17 mouse cellular contexts compared by ENCODE assay signal in genomic region chr2:6363922-6364321, GRCm38 (mm10).
"Had no signal": no experiment of that assay in that cellular context is flagged by ENCODE, and none has a peak within 500 bp of the region (broad histone marks: within the 10 kb centered on the region; RNA-seq: fewer than 3 reads in every experiment).

No protein-coding gene starts in this region.

- H3K27ac ChIP-seq: limb, embryonic 15.5 days; macrophage; midbrain, embryonic 13.5 days; neural tube, embryonic 13.5 days had no signal

- H3K36me3 ChIP-seq: kidney, embryonic 15.5 days; limb, embryonic 12.5 days; limb, embryonic 15.5 days; midbrain, embryonic 13.5 days; neural tube, embryonic 13.5 days had no signal

- H3K9ac ChIP-seq: kidney, embryonic 15.5 days; limb, embryonic 12.5 days; limb, embryonic 15.5 days; midbrain, embryonic 13.5 days; neural tube, embryonic 13.5 days had no signal

- DNase-seq: kidney, adult 11 months; kidney, adult 8-10 months; kidney, postnatal 14 days; kidney, postnatal 4 days; left cerebral cortex, postnatal 4 days; lung, adult 18-20 months; lung, postnatal 14 days; retina, postnatal 1 day; right cerebral cortex, postnatal 25 days had no signal

- H3K4me3 ChIP-seq: kidney, embryonic 15.5 days; limb, embryonic 12.5 days; limb, embryonic 15.5 days; midbrain, embryonic 13.5 days; myocyte; neural tube, embryonic 13.5 days had no signal

- H3K27me3 ChIP-seq: kidney, embryonic 15.5 days; limb, embryonic 12.5 days; limb, embryonic 15.5 days; midbrain, embryonic 13.5 days; neural tube, embryonic 13.5 days had no signal

- ATAC-seq: midbrain, embryonic 13.5 days; midbrain, embryonic 16.5 days had no signal

- H3K4me2 ChIP-seq: kidney, embryonic 15.5 days; limb, embryonic 12.5 days; limb, embryonic 15.5 days; midbrain, embryonic 13.5 days; neural tube, embryonic 13.5 days had no signal

- H3K9me3 ChIP-seq: kidney, embryonic 15.5 days; limb, embryonic 12.5 days; limb, embryonic 15.5 days; midbrain, embryonic 13.5 days; neural tube, embryonic 13.5 days had no signal
